Mouse (Mus musculus): Measurements from ENCODE around the gene Prim1. TPM values are rescaled to one million over a fixed set of nuclear protein-coding genes. Genes with fewer than 3 reads are reported as not detected.
"Not testable (repeated sequence)": the region's sequence is repeated elsewhere in the genome, so short reads cannot be mapped to it uniquely, and the experiment has no call there.

Gene Prim1
- polyA plus RNA-seq, 1 experiment from 2014 or later, result 27.3 TPM

DNA sequence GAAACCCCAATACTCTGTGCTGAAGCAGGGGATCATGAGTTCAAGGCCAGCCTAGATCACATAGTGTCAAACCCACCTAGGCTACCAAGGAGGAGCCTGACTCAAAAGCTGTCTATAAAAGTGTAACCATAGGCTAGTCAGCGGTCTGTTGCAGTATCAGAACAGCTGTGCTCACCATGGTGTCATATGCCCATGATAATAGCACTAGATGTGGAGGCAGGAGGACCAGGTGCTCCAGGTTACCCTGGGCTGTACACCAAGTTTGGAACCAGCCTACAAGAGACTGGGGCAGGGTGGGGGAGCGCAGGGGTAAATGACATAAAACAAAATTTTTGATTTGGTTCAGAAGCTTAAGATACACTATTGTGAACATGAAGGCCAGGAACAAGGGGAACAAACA lies 34.8 kb downstream of the Prim1 start:
- Histone ChIP-seq H3K27ac (replicated peaks) (no peak overlapping the region), H3K4me3 (ENCODE audit: low read depth, low read length) (no peak overlapping the region), H3K27me3 (ENCODE audit: control insufficient read depth, insufficient read depth, low read length) (no peaks in the 10 kb centered on the region), H3K36me3 (ENCODE audit: control insufficient read depth, insufficient read depth, low read length) (peaks cover 17% of the 10 kb centered on the region), H3K4me1 (replicated peaks; ENCODE audit: control insufficient read depth, insufficient read depth) (no peaks in the 10 kb centered on the region), H3K4me2 (replicated peaks; ENCODE audit: low read depth) (no peak overlapping the region), H3K9me3 (ENCODE audit: control insufficient read depth, low read length) (no peaks in the 10 kb centered on the region), H3K9ac (ENCODE audit: low read length) (no peak overlapping the region)
- TF ChIP-seq CTCF (IDR thresholded peaks at IDR 0.05; ENCODE audit: low read depth) (no peak), EP300 (optimal IDR thresholded peaks at IDR 0.05) (no peak)
- ATAC-seq (ENCODE audit: low FRiP score, low TSS enrichment), result peak; percentile 54; the same call in 1 of the 2 replicates
- peak; percentile 12 for DNase-seq (ENCODE audit: low spot score)
- WGBS, result 98% methylated on average over 2 of the region's 2 CpGs

DNA sequence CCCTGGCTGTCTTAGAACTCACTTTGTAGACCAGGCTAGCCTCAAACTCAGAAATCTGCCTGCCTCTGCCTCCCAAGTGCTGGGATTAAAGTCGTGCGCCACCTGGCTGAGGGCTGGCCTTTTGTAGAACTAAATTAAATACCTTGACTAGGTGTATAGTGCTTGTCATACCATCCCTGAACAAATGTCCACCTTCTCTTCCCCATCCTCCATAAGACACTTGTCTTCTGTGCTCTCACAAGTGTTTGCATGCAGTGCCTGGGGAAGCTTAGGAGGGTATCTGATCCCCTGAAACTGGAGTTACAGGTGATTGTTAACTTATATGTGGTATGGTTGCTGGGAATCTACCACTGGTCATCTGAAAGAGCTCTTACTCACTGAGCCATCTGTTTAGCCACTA lies 35.4 kb downstream of the Prim1 start:
- Histone ChIP-seq H3K27me3 (ENCODE audit: control insufficient read depth, insufficient read depth, low read length) (no peaks in the 10 kb centered on the region), H3K4me3 (ENCODE audit: low read depth, low read length) (no peak overlapping the region), H3K4me1 (replicated peaks; ENCODE audit: control insufficient read depth, insufficient read depth) (no peaks in the 10 kb centered on the region), H3K9me3 (ENCODE audit: control insufficient read depth, low read length) (no peaks in the 10 kb centered on the region), H3K27ac (replicated peaks) (no peak overlapping the region), H3K36me3 (ENCODE audit: control insufficient read depth, insufficient read depth, low read length) (peaks cover 16% of the 10 kb centered on the region), H3K4me2 (replicated peaks; ENCODE audit: low read depth) (no peak overlapping the region), H3K9ac (ENCODE audit: low read length) (no peak overlapping the region)
- WGBS, result 68% methylated on average over 2 of the region's 2 CpGs
- no peak for ATAC-seq (ENCODE audit: low FRiP score, low TSS enrichment)
- no peak for TF ChIP-seq EP300 (optimal IDR thresholded peaks at IDR 0.05)
- no peak; the same call in 1 of the 2 replicates for TF ChIP-seq CTCF (IDR thresholded peaks at IDR 0.05; ENCODE audit: low read depth)
- no peak for DNase-seq (ENCODE audit: low spot score)

DNA sequence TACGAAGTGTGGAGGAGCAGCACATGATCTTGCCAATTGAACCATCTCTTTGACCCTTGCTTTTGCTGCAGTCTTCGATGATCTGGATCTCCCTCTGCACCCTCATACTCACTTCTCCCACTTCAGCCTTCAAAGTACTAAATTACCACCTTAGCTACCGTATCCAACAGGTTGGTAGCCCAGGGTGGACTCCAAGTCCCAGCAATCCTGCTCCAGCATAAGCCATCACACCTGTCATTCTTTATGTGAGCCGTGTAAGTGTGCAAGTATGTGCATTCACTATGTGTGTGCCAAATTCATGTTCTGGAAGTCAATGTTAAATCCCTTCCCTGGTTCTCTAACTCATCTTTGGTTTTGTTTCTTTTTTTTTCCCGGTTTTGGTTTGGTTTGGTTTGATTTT lies 36.6 kb downstream of the Prim1 start:
- Histone ChIP-seq H3K4me2 (replicated peaks; ENCODE audit: low read depth) (no peak overlapping the region), H3K9me3 (ENCODE audit: control insufficient read depth, low read length) (no peaks in the 10 kb centered on the region), H3K9ac (ENCODE audit: low read length) (no peak overlapping the region), H3K27ac (replicated peaks) (no peak overlapping the region), H3K4me3 (ENCODE audit: low read depth, low read length) (no peak overlapping the region), H3K36me3 (ENCODE audit: control insufficient read depth, insufficient read depth, low read length) (peaks cover 10% of the 10 kb centered on the region), H3K4me1 (replicated peaks; ENCODE audit: control insufficient read depth, insufficient read depth) (no peaks in the 10 kb centered on the region), H3K27me3 (ENCODE audit: control insufficient read depth, insufficient read depth, low read length) (no peaks in the 10 kb centered on the region)
- DNase-seq (ENCODE audit: low spot score) (peak; percentile 12), ATAC-seq (ENCODE audit: low FRiP score, low TSS enrichment) (no peak)
- 93% methylated on average over 5 of the region's 5 CpGs for WGBS
- TF ChIP-seq CTCF (IDR thresholded peaks at IDR 0.05; ENCODE audit: low read depth) (no peak), EP300 (optimal IDR thresholded peaks at IDR 0.05) (no peak)

DNA sequence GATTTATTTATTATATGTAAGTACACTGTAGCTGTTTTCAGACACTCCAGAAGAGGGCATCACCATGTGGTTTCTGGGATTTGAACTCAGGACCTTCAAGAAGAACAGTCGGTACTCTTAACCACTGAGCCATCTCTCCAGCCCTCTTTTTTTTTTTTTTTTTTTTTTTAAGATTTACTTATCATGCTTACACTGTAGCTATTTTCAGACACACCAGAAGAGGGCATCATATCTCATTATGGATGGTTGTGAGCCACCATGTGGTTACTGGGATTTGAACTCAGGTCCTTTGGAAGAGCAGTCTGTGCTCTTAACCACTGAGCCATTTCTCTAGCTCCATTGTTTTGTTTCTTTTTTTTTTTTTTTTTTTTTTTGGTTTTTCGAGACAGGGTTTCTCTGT lies 37.2 kb downstream of the Prim1 start:
- H3K4me3 ChIP-seq (ENCODE audit: low read depth, low read length); H3K9ac ChIP-seq (ENCODE audit: low read length); H3K27me3 ChIP-seq (ENCODE audit: control insufficient read depth, insufficient read depth, low read length); H3K36me3 ChIP-seq (ENCODE audit: control insufficient read depth, insufficient read depth, low read length); H3K27ac ChIP-seq (replicated peaks); H3K4me1 ChIP-seq (replicated peaks; ENCODE audit: control insufficient read depth, insufficient read depth); ATAC-seq (ENCODE audit: low FRiP score, low TSS enrichment); H3K9me3 ChIP-seq (ENCODE audit: control insufficient read depth, low read length); DNase-seq (ENCODE audit: low spot score); H3K4me2 ChIP-seq (replicated peaks; ENCODE audit: low read depth): not testable (repeated sequence)
- 93% methylated on average over 1 of the region's 2 CpGs for WGBS

DNA sequence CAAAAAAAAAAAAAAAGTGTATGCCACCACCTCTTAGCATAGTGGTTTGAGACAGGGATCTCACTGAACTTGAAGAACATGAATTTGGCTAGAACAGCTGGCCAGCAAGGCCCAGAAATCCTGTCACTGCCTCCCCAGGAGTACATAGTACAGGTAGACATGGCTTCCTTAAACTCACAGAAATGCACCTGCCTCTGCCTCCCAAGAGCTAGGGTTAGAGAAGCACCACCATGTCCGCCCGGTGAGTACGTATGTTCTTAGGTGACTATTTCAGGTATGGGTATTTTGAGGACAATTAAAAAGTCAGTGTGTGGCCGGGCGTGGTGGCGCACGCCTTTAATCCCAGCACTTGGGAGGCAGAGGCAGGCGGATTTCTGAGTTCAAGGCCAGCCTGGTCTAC lies 38.0 kb downstream of the Prim1 start:
- H3K36me3 ChIP-seq (ENCODE audit: control insufficient read depth, insufficient read depth, low read length), result peaks cover 8% of the 10 kb centered on the region
- no peaks in the 10 kb centered on the region for H3K4me1 ChIP-seq (replicated peaks; ENCODE audit: control insufficient read depth, insufficient read depth)
- TF ChIP-seq CTCF (IDR thresholded peaks at IDR 0.05; ENCODE audit: low read depth) (no peak), EP300 (optimal IDR thresholded peaks at IDR 0.05) (no peak)
- ATAC-seq (ENCODE audit: low FRiP score, low TSS enrichment) (no peak), DNase-seq (ENCODE audit: low spot score) (no peak)
- no peak overlapping the region for H3K4me3 ChIP-seq (ENCODE audit: low read depth, low read length)
- no peaks in the 10 kb centered on the region for H3K27me3 ChIP-seq (ENCODE audit: control insufficient read depth, insufficient read depth, low read length)
- H3K9me3 ChIP-seq (ENCODE audit: control insufficient read depth, low read length), result no peaks in the 10 kb centered on the region
- no peak overlapping the region for H3K27ac ChIP-seq (replicated peaks)
- WGBS, result 93% methylated on average over 8 of the region's 8 CpGs
- H3K9ac ChIP-seq (ENCODE audit: low read length), result no peak overlapping the region
- no peak overlapping the region for H3K4me2 ChIP-seq (replicated peaks; ENCODE audit: low read depth)

DNA sequence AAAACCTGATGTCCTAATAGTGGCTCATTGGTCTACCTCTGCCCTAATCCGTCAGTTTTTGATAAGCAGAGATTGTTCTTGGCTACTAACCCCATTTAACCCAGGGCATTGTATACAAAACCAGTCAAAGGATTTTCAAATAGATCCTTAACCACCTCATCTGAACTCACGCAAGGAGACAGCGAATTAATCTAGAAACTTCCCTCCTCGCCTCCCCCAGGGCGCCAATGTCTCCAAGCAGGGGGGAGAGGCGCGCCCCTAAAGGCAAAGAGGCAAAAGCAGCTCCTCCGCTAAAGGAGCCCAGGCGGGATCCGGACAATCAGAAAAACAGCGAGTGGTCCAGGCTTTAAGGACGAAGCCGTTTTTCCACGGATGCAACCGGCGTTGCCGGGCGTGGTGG lies 43.2 kb downstream of the Prim1 start:
- DNase-seq (ENCODE audit: low spot score), result no peak
- no peaks in the 10 kb centered on the region for H3K4me1 ChIP-seq (replicated peaks; ENCODE audit: control insufficient read depth, insufficient read depth)
- no peak for ATAC-seq (ENCODE audit: low FRiP score, low TSS enrichment)

More for the DNA sequence above, 43.2 kb downstream of the Prim1 start:
- H3K4me2 ChIP-seq (replicated peaks; ENCODE audit: low read depth), result peak overlapping the region; percentile 73
- peak overlapping the region; percentile 98 for H3K27ac ChIP-seq (replicated peaks)
- no peaks in the 10 kb centered on the region for H3K9me3 ChIP-seq (ENCODE audit: control insufficient read depth, low read length)
- no peaks in the 10 kb centered on the region for H3K36me3 ChIP-seq (ENCODE audit: control insufficient read depth, insufficient read depth, low read length)
- H3K27me3 ChIP-seq (ENCODE audit: control insufficient read depth, insufficient read depth, low read length), result no peaks in the 10 kb centered on the region
- under 1% methylated on average over 18 of the region's 18 CpGs for WGBS
- H3K4me3 ChIP-seq (ENCODE audit: low read depth, low read length), result peak overlapping the region; percentile 87
- TF ChIP-seq EP300 (optimal IDR thresholded peaks at IDR 0.05) (no peak), CTCF (IDR thresholded peaks at IDR 0.05; ENCODE audit: low read depth) (no peak; the same call in 1 of the 2 replicates)
- peak overlapping the region; percentile 89 for H3K9ac ChIP-seq (ENCODE audit: low read length)
